ENCODE assay signal across 8 mouse cellular contexts in genomic region chr1:131427140-131427821, GRCm38 (mm10).
DNase-seq lines count a peak whose midpoint lies in the region.
"Had no signal": no experiment of that assay in that cellular context is flagged by ENCODE, and none has a peak within 500 bp of the region (broad histone marks: within the 10 kb centered on the region; RNA-seq: fewer than 3 reads in every experiment).

No protein-coding gene starts in this region.

- no peaks in the 10 kb centered on the region for H3K9me3 ChIP-seq in forebrain, embryonic 10.5 days

- H3K4me3 ChIP-seq in forebrain, embryonic 10.5 days: no peak overlapping the region
- H3K4me3 ChIP-seq: erythroblast, embryonic 14.5 days had no signal

- peaks cover 41% of the 10 kb centered on the region for H3K4me1 ChIP-seq in forebrain, embryonic 10.5 days

- peak; percentile 19 for DNase-seq in testis, postnatal 14 days (ENCODE audit: low spot score)
- no peak for DNase-seq in testis, postnatal 10 days (ENCODE audit: low spot score)
- peak; percentile 23 for DNase-seq in forebrain, embryonic 10.5 days (ENCODE audit: extremely low spot score, low spot score)
- peak; percentile 43 to 65 for DNase-seq in kidney, postnatal 25 days
- DNase-seq in retina, postnatal 1 day: peak; percentile 49
- DNase-seq in left cerebral cortex, postnatal 4 days: no peak
- no peak for DNase-seq in gastrocnemius, postnatal 14 days

- H3K27me3 ChIP-seq in forebrain, embryonic 10.5 days (ENCODE audit: poor library complexity, severe bottlenecking): no peaks in the 10 kb centered on the region

- H3K27ac ChIP-seq in forebrain, embryonic 10.5 days: peak overlapping the region; percentile 11; the same call in 1 of the 2 replicates

- intact Hi-C loops in left cerebral cortex, postnatal 4 days (cut with DNase I): loop anchor here (10.0 kb wide), 1 partner anchor 98 kb away; the partner anchor contains the start of genes Fam72a and Srgap2
- intact Hi-C loops in gastrocnemius, postnatal 14 days (cut with DNase I; ENCODE audit: low total_unique reads): loop anchor here (5.0 kb wide), 1 partner anchor 100 kb away; the partner anchor contains the start of genes Fam72a and Srgap2

- WGBS in forebrain, embryonic 10.5 days: 15% methylated on average over 5 of the region's 5 CpGs

- H3K36me3 ChIP-seq in forebrain, embryonic 10.5 days (replicated peaks): 0 out of 2 replicates have a peak, but pooled peaks cover 3% of the 10 kb centered on the region

Comparison
In these comparisons a context has a peak if more than half of its experiments do, and no peak if none do; other contexts are left out.
1. DNase-seq: peak in testis, postnatal 14 days (single experiment), forebrain, embryonic 10.5 days (single experiment), kidney, postnatal 25 days (2 of 2) and retina, postnatal 1 day (single experiment); none in testis, postnatal 10 days (single experiment), left cerebral cortex, postnatal 4 days (single experiment) and gastrocnemius, postnatal 14 days (single experiment).